Mouse (Mus musculus) embryonic fibroblast, embryonic 13.5 days (primary cell): Measurements from ENCODE around the gene Wscd1.

Source experiments
- CTCF ChIP-seq: IDR thresholded peaks from 2 replicates; pipeline ENCODE4 v1.5.1; 2011; ENCODE audit warnings: mild to moderate bottlenecking, control low read depth, low read length, moderate library complexity, borderline replicate concordance; ENCODE audit not compliant: insufficient read depth
- POLR2A ChIP-seq: IDR thresholded peaks from 2 replicates; pipeline ENCODE4 v1.6.1; 2011; ENCODE audit warnings: low read depth, mild to moderate bottlenecking, control low read depth, low read length, moderate library complexity

DNA sequence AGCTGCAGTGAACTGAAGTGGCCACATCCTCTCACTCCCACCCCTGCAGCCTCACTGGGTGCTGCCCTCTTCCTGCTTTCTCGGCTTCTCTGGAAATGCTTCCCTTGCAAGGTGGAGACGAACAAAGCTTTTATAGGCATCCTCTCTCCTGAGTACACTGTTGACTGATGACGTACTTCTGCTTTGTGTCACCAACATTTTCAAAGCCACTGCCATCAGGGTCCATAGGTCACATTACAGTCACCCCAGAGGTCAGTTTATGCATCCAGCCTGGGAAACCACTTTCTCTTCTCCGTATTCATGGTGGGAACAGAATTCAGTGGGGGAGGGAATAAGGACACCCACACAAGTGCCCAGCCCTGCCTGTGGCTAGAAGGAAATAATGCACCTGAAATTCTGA, 23.1 kb downstream of the Wscd1 start:
- TF ChIP-seq CTCF = no peak
- no peak for TF ChIP-seq POLR2A
